Mouse (Mus musculus): ENCODE data around the gene Sbsn.

DNA sequence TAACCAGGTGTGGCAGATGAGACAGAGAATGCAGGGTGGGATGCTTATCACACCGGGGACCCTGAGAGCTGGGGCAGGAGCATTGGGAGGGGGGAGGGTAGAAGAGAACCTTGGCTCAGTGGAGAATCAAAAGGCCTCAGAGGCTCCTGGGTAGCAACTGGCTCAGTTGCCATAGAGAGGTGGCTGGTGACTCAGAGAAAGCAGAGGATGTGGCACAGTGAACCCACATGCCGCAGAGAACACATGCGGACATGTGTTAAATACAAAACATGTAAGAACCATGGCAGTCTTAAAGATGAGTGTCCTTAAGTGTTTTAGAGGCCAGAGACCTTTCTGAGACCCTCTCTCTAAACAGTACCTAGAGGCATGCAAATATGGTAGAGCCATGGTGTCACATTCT lies 15.1 kb upstream of the Sbsn start:
- no peak; the same call in 1 of the 2 replicates for TF ChIP-seq CTCF (IDR thresholded peaks at IDR 0.05; ENCODE audit: low read depth)
- TF ChIP-seq EP300 (IDR thresholded peaks at IDR 0.05; ENCODE audit: low read depth) = no peak

Data from liver, embryonic 14.5 days (tissue).